Comparison of ENCODE assay signal across 9 mouse cellular contexts in genomic region chr17:28855166-28855885, GRCm38 (mm10). TPM values are rescaled to one million over a fixed set of nuclear protein-coding genes. Genes with fewer than 3 reads are reported as not detected.
DNase-seq lines count a peak whose midpoint lies in the region; ATAC-seq and TF ChIP-seq lines count a peak whose summit lies in the region.
"Had no signal": no experiment of that assay in that cellular context is flagged by ENCODE, and none has a peak within 500 bp of the region (broad histone marks: within the 10 kb centered on the region; RNA-seq: fewer than 3 reads in every experiment).

No protein-coding gene starts in this region.

- H3K27ac ChIP-seq in midbrain, postnatal 0 days (ENCODE audit: low read depth, low read length) = no peak overlapping the region
- no peak overlapping the region for H3K27ac ChIP-seq in midbrain, embryonic 13.5 days
- peak overlapping the region; percentile 37; the same call in 1 of the 2 replicates for H3K27ac ChIP-seq in kidney, embryonic 15.5 days
- no peak overlapping the region for H3K27ac ChIP-seq in forebrain, embryonic 11.5 days (ENCODE audit: low read depth, low read length)
- H3K27ac ChIP-seq in midbrain, embryonic 11.5 days (ENCODE audit: low read depth, low read length) = no peak overlapping the region
- H3K27ac ChIP-seq: midbrain, embryonic 12.5 days had no signal

- no peak overlapping the region for H3K4me3 ChIP-seq in midbrain, postnatal 0 days (ENCODE audit: low read depth, low read length)
- no peak overlapping the region for H3K4me3 ChIP-seq in midbrain, embryonic 13.5 days (replicated peaks)
- H3K4me3 ChIP-seq in kidney, embryonic 15.5 days (replicated peaks) = no peak overlapping the region
- no peak overlapping the region for H3K4me3 ChIP-seq in forebrain, embryonic 11.5 days (ENCODE audit: low read depth, low read length)
- H3K4me3 ChIP-seq in midbrain, embryonic 11.5 days (ENCODE audit: low read depth, low read length) = no peak overlapping the region
- H3K4me3 ChIP-seq: midbrain, embryonic 12.5 days had no signal

- ATAC-seq in midbrain, postnatal 0 days (ENCODE audit: low FRiP score) = no peak
- ATAC-seq in midbrain, embryonic 13.5 days = no peak
- peak; percentile 52 for ATAC-seq in kidney, embryonic 15.5 days (replicated peaks; ENCODE audit: low FRiP score)
- ATAC-seq in forebrain, embryonic 11.5 days (replicated peaks; ENCODE audit: low FRiP score) = no peak
- ATAC-seq in midbrain, embryonic 11.5 days (ENCODE audit: low FRiP score) = no peak

- no peaks in the 10 kb centered on the region for H3K27me3 ChIP-seq in midbrain, postnatal 0 days (ENCODE audit: insufficient read depth, low read length)
- H3K27me3 ChIP-seq in midbrain, embryonic 13.5 days = no peaks in the 10 kb centered on the region
- no peaks in the 10 kb centered on the region for H3K27me3 ChIP-seq in kidney, embryonic 15.5 days
- H3K27me3 ChIP-seq in forebrain, embryonic 11.5 days (ENCODE audit: control insufficient read depth, insufficient read depth, low read length) = no peaks in the 10 kb centered on the region
- no peaks in the 10 kb centered on the region for H3K27me3 ChIP-seq in midbrain, embryonic 11.5 days (ENCODE audit: control insufficient read depth, insufficient read depth, low read length)
- H3K27me3 ChIP-seq: midbrain, embryonic 12.5 days had no signal

- no peak for DNase-seq in midbrain, postnatal 0 days (ENCODE audit: low spot score)
- DNase-seq in adipocyte (ENCODE audit: low spot score) = peak; percentile 24
- DNase-seq in spleen, postnatal 10 days (ENCODE audit: low spot score in 2 of 2) = peak; percentile 59 to 81
- DNase-seq in forebrain, embryonic 11.5 days (ENCODE audit: low spot score) = no peak
- DNase-seq in midbrain, embryonic 11.5 days (ENCODE audit: low spot score, missing footprints) = no peak
- no peak for DNase-seq in cerebellum, adult 9-10 months

- TF ChIP-seq CTCF in midbrain, postnatal 0 days (IDR thresholded peaks at IDR 0.05) = peak; percentile 43

- 84% methylated on average over 9 of the region's 9 CpGs for WGBS in midbrain, postnatal 0 days
- 88% methylated on average over 9 of the region's 9 CpGs for WGBS in midbrain, embryonic 13.5 days
- WGBS in kidney, embryonic 15.5 days = 47% methylated on average over 9 of the region's 9 CpGs
- WGBS in forebrain, embryonic 11.5 days = 83% methylated on average over 9 of the region's 9 CpGs
- WGBS in midbrain, embryonic 11.5 days = 82% methylated on average over 9 of the region's 9 CpGs

- H3K4me2 ChIP-seq in midbrain, postnatal 0 days (ENCODE audit: low read depth, low read length, poor library complexity, severe bottlenecking) = no peak overlapping the region
- H3K4me2 ChIP-seq in midbrain, embryonic 13.5 days (replicated peaks) = no peak overlapping the region
- H3K4me2 ChIP-seq in kidney, embryonic 15.5 days = no peak overlapping the region
- H3K4me2 ChIP-seq in forebrain, embryonic 11.5 days (ENCODE audit: low read depth, low read length, severe bottlenecking) = no peak overlapping the region
- H3K4me2 ChIP-seq in midbrain, embryonic 11.5 days = no peak overlapping the region
- H3K4me2 ChIP-seq: midbrain, embryonic 12.5 days had no signal

- no peaks in the 10 kb centered on the region for H3K4me1 ChIP-seq in midbrain, postnatal 0 days (ENCODE audit: insufficient read depth, low read length)
- 0 out of 2 replicates have a peak, but pooled peaks cover 5% of the 10 kb centered on the region for H3K4me1 ChIP-seq in midbrain, embryonic 13.5 days (replicated peaks)
- peaks cover 9% of the 10 kb centered on the region; the same call in 1 of the 2 replicates for H3K4me1 ChIP-seq in kidney, embryonic 15.5 days
- no peaks in the 10 kb centered on the region for H3K4me1 ChIP-seq in forebrain, embryonic 11.5 days (replicated peaks; ENCODE audit: control insufficient read depth, insufficient read depth, low read length)
- H3K4me1 ChIP-seq in midbrain, embryonic 11.5 days (ENCODE audit: control insufficient read depth, insufficient read depth, low read length) = no peaks in the 10 kb centered on the region

- no peak overlapping the region for H3K9ac ChIP-seq in midbrain, postnatal 0 days (replicated peaks; ENCODE audit: low read length, poor library complexity, severe bottlenecking)
- H3K9ac ChIP-seq in midbrain, embryonic 13.5 days (replicated peaks) = no peak overlapping the region
- no peak overlapping the region for H3K9ac ChIP-seq in kidney, embryonic 15.5 days
- H3K9ac ChIP-seq in forebrain, embryonic 11.5 days (ENCODE audit: low read length) = no peak overlapping the region
- H3K9ac ChIP-seq in midbrain, embryonic 11.5 days (ENCODE audit: low read length) = no peak overlapping the region
- H3K9ac ChIP-seq: midbrain, embryonic 12.5 days had no signal

- H3K9me3 ChIP-seq in midbrain, postnatal 0 days (ENCODE audit: low read length) = 0 out of 2 replicates have a peak, but pooled peaks cover 2% of the 10 kb centered on the region
- peaks cover 9% of the 10 kb centered on the region for H3K9me3 ChIP-seq in midbrain, embryonic 13.5 days
- peaks cover 7% of the 10 kb centered on the region for H3K9me3 ChIP-seq in kidney, embryonic 15.5 days (replicated peaks)
- no peaks in the 10 kb centered on the region; the same call in 1 of the 2 replicates for H3K9me3 ChIP-seq in forebrain, embryonic 11.5 days (ENCODE audit: control insufficient read depth, low read length)
- H3K9me3 ChIP-seq in midbrain, embryonic 11.5 days (ENCODE audit: control insufficient read depth, low read length) = no peaks in the 10 kb centered on the region

- H3K36me3 ChIP-seq in midbrain, postnatal 0 days (ENCODE audit: insufficient read depth, low read length) = no peaks in the 10 kb centered on the region
- no peaks in the 10 kb centered on the region for H3K36me3 ChIP-seq in midbrain, embryonic 13.5 days
- no peaks in the 10 kb centered on the region for H3K36me3 ChIP-seq in kidney, embryonic 15.5 days
- H3K36me3 ChIP-seq in forebrain, embryonic 11.5 days (ENCODE audit: control insufficient read depth, insufficient read depth, low read length) = no peaks in the 10 kb centered on the region
- H3K36me3 ChIP-seq in midbrain, embryonic 11.5 days (ENCODE audit: control insufficient read depth, insufficient read depth, low read length) = no peaks in the 10 kb centered on the region
- H3K36me3 ChIP-seq: midbrain, embryonic 12.5 days had no signal

RNA-seq across cellular contexts. Expression of gene Pnpla1, which starts 2.9 kb away (rescaled TPM):
- 0.05 and 0.14 TPM in 2 replicates for total RNA-seq in midbrain, postnatal 0 days (2014; rRNA removed)
- 0.07 TPM in 1 of 2 replicates, not detected in the other for polyA plus RNA-seq in midbrain, postnatal 0 days (2015; fragmentation: Nextera tagmentation; extraction: Ambion mirVana)
- not detected in 2 replicates for polyA plus RNA-seq in midbrain, embryonic 13.5 days (2015; fragmentation: Nextera tagmentation; extraction: Ambion mirVana)
- 0.08 and 0.10 TPM in 2 replicates for polyA plus RNA-seq in kidney, embryonic 15.5 days (2015; fragmentation: Nextera tagmentation; extraction: Ambion mirVana)
- polyA plus RNA-seq in forebrain, embryonic 11.5 days (2014; fragmentation: Nextera tagmentation; extraction: Ambion mirVana) = not detected in 2 replicates
- polyA plus RNA-seq in midbrain, embryonic 11.5 days (2014; fragmentation: Nextera tagmentation; extraction: Ambion mirVana) = not detected in 2 replicates
- polyA plus RNA-seq: midbrain, embryonic 12.5 days had no signal

RNA-seq across cellular contexts. Expression of gene Brpf3, which starts 54.4 kb away (rescaled TPM):
- 14.9 and 21.5 TPM in 2 replicates for total RNA-seq in midbrain, postnatal 0 days (2014; rRNA removed)
- 3.5 and 4.9 TPM in 2 replicates for polyA plus RNA-seq in midbrain, postnatal 0 days (2015; fragmentation: Nextera tagmentation; extraction: Ambion mirVana)
- 9.2 and 11.0 TPM in 2 replicates for polyA plus RNA-seq in midbrain, embryonic 13.5 days (2015; fragmentation: Nextera tagmentation; extraction: Ambion mirVana)
- polyA plus RNA-seq in kidney, embryonic 15.5 days (2015; fragmentation: Nextera tagmentation; extraction: Ambion mirVana) = 11.2 and 14.4 TPM in 2 replicates
- polyA plus RNA-seq in forebrain, embryonic 11.5 days (2014; fragmentation: Nextera tagmentation; extraction: Ambion mirVana) = 13.1 and 17.3 TPM in 2 replicates
- 6.5 and 9.7 TPM in 2 replicates for polyA plus RNA-seq in midbrain, embryonic 11.5 days (2014; fragmentation: Nextera tagmentation; extraction: Ambion mirVana)

RNA-seq across cellular contexts. Expression of gene 4930539E08Rik, which starts 59.8 kb away (rescaled TPM):
- total RNA-seq in midbrain, postnatal 0 days (2014; rRNA removed) = 9.8 and 32.9 TPM in 2 replicates
- polyA plus RNA-seq in midbrain, postnatal 0 days (2015; fragmentation: Nextera tagmentation; extraction: Ambion mirVana) = 4.3 and 4.5 TPM in 2 replicates
- polyA plus RNA-seq in midbrain, embryonic 13.5 days (2015; fragmentation: Nextera tagmentation; extraction: Ambion mirVana) = 0.44 and 1.1 TPM in 2 replicates
- 0.12 and 0.23 TPM in 2 replicates for polyA plus RNA-seq in kidney, embryonic 15.5 days (2015; fragmentation: Nextera tagmentation; extraction: Ambion mirVana)
- polyA plus RNA-seq in forebrain, embryonic 11.5 days (2014; fragmentation: Nextera tagmentation; extraction: Ambion mirVana) = 0.16 and 0.19 TPM in 2 replicates
- polyA plus RNA-seq in midbrain, embryonic 11.5 days (2014; fragmentation: Nextera tagmentation; extraction: Ambion mirVana) = 0.10 TPM in 1 of 2 replicates, not detected in the other

Comparison
In these comparisons a context has a peak if more than half of its experiments do, and no peak if none do; other contexts are left out.
1. DNase-seq: peak in adipocyte (single experiment) and spleen, postnatal 10 days (2 of 2); none in midbrain, postnatal 0 days (single experiment), forebrain, embryonic 11.5 days (single experiment), midbrain, embryonic 11.5 days (single experiment) and cerebellum, adult 9-10 months (single experiment).